Mouse (Mus musculus): ENCODE measurements at regions not wholly inside any gene's neighbourhood (a gene's known extent, or its start where the extent isn't known, plus 50 kb on each side); places are given as distances from the start of the nearest gene placed in this dataset.
A peak's percentile ranks its signal among the peaks of the same experiment; 100 is the strongest.

- peak in 1 of 2 experiments; percentile 27 for DNase-seq (ENCODE audit: low spot score in 2 of 2)
Observed at GRCm38 (mm10) chr6:23906781-23907180, 63.1 kb downstream of the Tas2r118 start.
